Mouse (Mus musculus) activated CD4-positive, CD25-positive, alpha-beta regulatory T cell, adult 4 months (primary cell): ENCODE measurements around the gene Me1. TPM values are rescaled to one million over a fixed set of nuclear protein-coding genes. Genes with fewer than 3 reads are reported as not detected.

Experiments used
- ATAC-seq: one replicate; pipeline ENCODE4 v1.8.0; 2017
- polyA plus RNA-seq, 2 experiments: library from polyadenylated mRNA; unstranded; fragments of 100-300 nt; shearing (Covaris generic); gene quantifications; one replicate each; pipeline ENCODE4 v1.2.1; 2017

The Me1 gene
- polyA plus RNA-seq, 2 experiments from 2014 or later: not detected

- no peak for ATAC-seq
These were observed 102.8 kb downstream of the Me1 start for GRCm38 (mm10) chr9:86592676-86593668.

- no peak for ATAC-seq
These were observed 108.5 kb downstream of the Me1 start for GRCm38 (mm10) chr9:86587019-86587795.

- ATAC-seq: peak; percentile 78
These were observed 112.0 kb downstream of the Me1 start for GRCm38 (mm10) chr9:86583740-86584139.

GRCm38 (mm10) chr9:86579657-86580056 lies 116.1 kb downstream of the Me1 start:
- ATAC-seq: no peak

GRCm38 (mm10) chr9:86575178-86575577 lies 120.6 kb downstream of the Me1 start:
- ATAC-seq: no peak

- ATAC-seq: no peak
These were observed 122.0 kb downstream of the Me1 start for GRCm38 (mm10) chr9:86573616-86574303.

- peak; percentile 61 for ATAC-seq
These were observed 123.0 kb downstream of the Me1 start for GRCm38 (mm10) chr9:86572636-86573291.

GRCm38 (mm10) chr9:86572196-86572595 lies 123.6 kb downstream of the Me1 start:
- ATAC-seq: peak; percentile 28

GRCm38 (mm10) chr9:86571540-86572135 lies 124.1 kb downstream of the Me1 start, which contains the start of the genes Pgm3 and Rwdd2a:
TSS of gene Pgm3 (minus strand) at chr9:86571842.
TSS of gene Rwdd2a (plus strand) at chr9:86571991.
- ATAC-seq: peak; percentile 91

GRCm38 (mm10) chr9:86570946-86571345 lies 124.8 kb downstream of the Me1 start:
- no peak for ATAC-seq

GRCm38 (mm10) chr9:86570261-86570890 lies 125.4 kb downstream of the Me1 start:
- no peak for ATAC-seq

GRCm38 (mm10) chr9:86569314-86569910 lies 126.3 kb downstream of the Me1 start:
- no peak for ATAC-seq

GRCm38 (mm10) chr9:86560543-86560942 lies 135.2 kb downstream of the Me1 start:
- no peak for ATAC-seq

GRCm38 (mm10) chr9:86554641-86555040 lies 141.1 kb downstream of the Me1 start:
- no peak for ATAC-seq

- ATAC-seq: no peak
These were observed 141.9 kb downstream of the Me1 start for GRCm38 (mm10) chr9:86553886-86554285.

- no peak for ATAC-seq
These were observed 145.0 kb downstream of the Me1 start for GRCm38 (mm10) chr9:86550717-86551116.

- ATAC-seq: no peak
These were observed 146.1 kb downstream of the Me1 start for GRCm38 (mm10) chr9:86549637-86550162.

- ATAC-seq: no peak
These were observed 151.2 kb downstream of the Me1 start for GRCm38 (mm10) chr9:86544559-86544958.

- ATAC-seq: no peak
These were observed 152.3 kb downstream of the Me1 start for GRCm38 (mm10) chr9:86543451-86543850.

GRCm38 (mm10) chr9:86534071-86534470 lies 161.7 kb downstream of the Me1 start:
- ATAC-seq: no peak
